Mouse (Mus musculus): ENCODE data around the gene Epb41l3. TPM values are rescaled to one million over a fixed set of nuclear protein-coding genes. Genes with fewer than 3 reads are reported as not detected.

The Epb41l3 gene
- polyA plus RNA-seq, 1 experiment from 2014 or later: 8.5 TPM

- H3K9me3 ChIP-seq (replicated peaks; ENCODE audit: control insufficient read depth, low read length): no peaks in the 10 kb centered on the region
- H3K27ac ChIP-seq (ENCODE audit: low read length): no peak overlapping the region
- H3K9ac ChIP-seq (ENCODE audit: low read depth, low read length): no peak overlapping the region
- H3K36me3 ChIP-seq (ENCODE audit: control insufficient read depth, insufficient read depth): no peaks in the 10 kb centered on the region
- ATAC-seq (ENCODE audit: low read depth): no peak
- H3K27me3 ChIP-seq (ENCODE audit: control insufficient read depth, insufficient read depth, low read depth, low read length): no peaks in the 10 kb centered on the region
- H3K4me3 ChIP-seq (ENCODE audit: low read depth, low read length): no peak overlapping the region
- no peak overlapping the region for H3K4me2 ChIP-seq (ENCODE audit: low read depth, low read length)
- WGBS (ENCODE audit: insufficient replicate concordance): 51% methylated on average over 3 of the region's 3 CpGs
- no peaks in the 10 kb centered on the region for H3K4me1 ChIP-seq (ENCODE audit: control insufficient read depth, low read depth, low read length)
Measured at GRCm38 (mm10) chr17:69194599-69194998, 119.1 kb downstream of the Epb41l3 start.

GRCm38 (mm10) chr17:69195758-69196157 lies 120.3 kb downstream of the Epb41l3 start:
- Histone ChIP-seq H3K36me3 (ENCODE audit: control insufficient read depth, insufficient read depth) (no peaks in the 10 kb centered on the region), H3K4me2 (ENCODE audit: low read depth, low read length) (no peak overlapping the region), H3K27me3 (ENCODE audit: control insufficient read depth, insufficient read depth, low read depth, low read length) (no peaks in the 10 kb centered on the region), H3K4me3 (ENCODE audit: low read depth, low read length) (no peak overlapping the region), H3K4me1 (ENCODE audit: control insufficient read depth, low read depth, low read length) (no peaks in the 10 kb centered on the region), H3K27ac (ENCODE audit: low read length) (no peak overlapping the region), H3K9me3 (replicated peaks; ENCODE audit: control insufficient read depth, low read length) (no peaks in the 10 kb centered on the region), H3K9ac (ENCODE audit: low read depth, low read length) (no peak overlapping the region)
- ATAC-seq (ENCODE audit: low read depth): no peak
- 76% methylated on average over 6 of the region's 6 CpGs for WGBS (ENCODE audit: insufficient replicate concordance)

- no peak overlapping the region for H3K4me2 ChIP-seq (ENCODE audit: low read depth, low read length)
- H3K36me3 ChIP-seq (ENCODE audit: control insufficient read depth, insufficient read depth): no peaks in the 10 kb centered on the region
- no peak for ATAC-seq (ENCODE audit: low read depth)
- WGBS (ENCODE audit: insufficient replicate concordance): 74% methylated on average over 10 of the region's 10 CpGs
- no peaks in the 10 kb centered on the region for H3K9me3 ChIP-seq (replicated peaks; ENCODE audit: control insufficient read depth, low read length)
- no peaks in the 10 kb centered on the region for H3K27me3 ChIP-seq (ENCODE audit: control insufficient read depth, insufficient read depth, low read depth, low read length)
- H3K27ac ChIP-seq (ENCODE audit: low read length): no peak overlapping the region
- H3K4me1 ChIP-seq (ENCODE audit: control insufficient read depth, low read depth, low read length): no peaks in the 10 kb centered on the region
- no peak overlapping the region for H3K4me3 ChIP-seq (ENCODE audit: low read depth, low read length)
- no peak overlapping the region for H3K9ac ChIP-seq (ENCODE audit: low read depth, low read length)
Measured at GRCm38 (mm10) chr17:69196656-69197055, 121.2 kb downstream of the Epb41l3 start.

DNA sequence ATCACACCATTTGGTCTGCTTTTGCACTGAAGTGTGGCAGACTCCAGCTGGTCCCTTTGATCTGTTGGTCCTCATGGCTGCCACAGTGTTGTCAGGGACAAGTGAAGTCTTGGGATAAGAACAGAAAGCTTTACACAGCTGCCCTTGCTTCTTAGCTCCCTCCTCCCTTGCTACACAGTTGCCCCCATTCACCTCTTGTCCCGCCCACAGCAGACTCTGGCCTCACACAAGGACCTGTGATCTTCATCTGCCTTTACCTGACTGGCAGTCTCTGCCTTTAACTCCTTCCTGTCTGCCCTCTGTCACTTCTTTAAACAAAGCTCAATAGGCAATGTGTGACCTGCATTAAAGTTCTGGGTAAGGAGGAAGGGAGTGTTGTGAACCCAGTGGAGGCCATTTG lies 123.3 kb downstream of the Epb41l3 start:
- H3K9ac ChIP-seq (ENCODE audit: low read depth, low read length): no peak overlapping the region
- no peak overlapping the region for H3K4me3 ChIP-seq (ENCODE audit: low read depth, low read length)
- WGBS (ENCODE audit: insufficient replicate concordance): 33% methylated on average over 1 of the region's 1 CpGs
- H3K36me3 ChIP-seq (ENCODE audit: control insufficient read depth, insufficient read depth): no peaks in the 10 kb centered on the region
- H3K27ac ChIP-seq (ENCODE audit: low read length): no peak overlapping the region
- H3K9me3 ChIP-seq (replicated peaks; ENCODE audit: control insufficient read depth, low read length): no peaks in the 10 kb centered on the region
- ATAC-seq (ENCODE audit: low read depth): no peak
- H3K4me2 ChIP-seq (ENCODE audit: low read depth, low read length): no peak overlapping the region
- no peaks in the 10 kb centered on the region for H3K27me3 ChIP-seq (ENCODE audit: control insufficient read depth, insufficient read depth, low read depth, low read length)
- no peaks in the 10 kb centered on the region for H3K4me1 ChIP-seq (ENCODE audit: control insufficient read depth, low read depth, low read length)

GRCm38 (mm10) chr17:69199827-69200226 lies 124.3 kb downstream of the Epb41l3 start:
- H3K4me3 ChIP-seq (ENCODE audit: low read depth, low read length): no peak overlapping the region
- no peak overlapping the region for H3K27ac ChIP-seq (ENCODE audit: low read length)
- no peaks in the 10 kb centered on the region for H3K9me3 ChIP-seq (replicated peaks; ENCODE audit: control insufficient read depth, low read length)
- H3K4me2 ChIP-seq (ENCODE audit: low read depth, low read length): no peak overlapping the region
- no peak for ATAC-seq (ENCODE audit: low read depth)
- H3K27me3 ChIP-seq (ENCODE audit: control insufficient read depth, insufficient read depth, low read depth, low read length): no peaks in the 10 kb centered on the region
- H3K4me1 ChIP-seq (ENCODE audit: control insufficient read depth, low read depth, low read length): no peaks in the 10 kb centered on the region
- WGBS (ENCODE audit: insufficient replicate concordance): 67% methylated on average over 6 of the region's 6 CpGs
- no peaks in the 10 kb centered on the region for H3K36me3 ChIP-seq (ENCODE audit: control insufficient read depth, insufficient read depth)
- no peak overlapping the region for H3K9ac ChIP-seq (ENCODE audit: low read depth, low read length)

- 68% methylated on average over 8 of the region's 8 CpGs for WGBS (ENCODE audit: insufficient replicate concordance)
- Histone ChIP-seq H3K36me3 (ENCODE audit: control insufficient read depth, insufficient read depth) (no peaks in the 10 kb centered on the region), H3K27ac (ENCODE audit: low read length) (no peak overlapping the region), H3K9me3 (replicated peaks; ENCODE audit: control insufficient read depth, low read length) (no peaks in the 10 kb centered on the region), H3K4me2 (ENCODE audit: low read depth, low read length) (no peak overlapping the region), H3K4me3 (ENCODE audit: low read depth, low read length) (no peak overlapping the region), H3K27me3 (ENCODE audit: control insufficient read depth, insufficient read depth, low read depth, low read length) (no peaks in the 10 kb centered on the region), H3K9ac (ENCODE audit: low read depth, low read length) (no peak overlapping the region), H3K4me1 (ENCODE audit: control insufficient read depth, low read depth, low read length) (no peaks in the 10 kb centered on the region)
- ATAC-seq (ENCODE audit: low read depth): no peak
Measured at GRCm38 (mm10) chr17:69200936-69201335, 125.5 kb downstream of the Epb41l3 start.

DNA sequence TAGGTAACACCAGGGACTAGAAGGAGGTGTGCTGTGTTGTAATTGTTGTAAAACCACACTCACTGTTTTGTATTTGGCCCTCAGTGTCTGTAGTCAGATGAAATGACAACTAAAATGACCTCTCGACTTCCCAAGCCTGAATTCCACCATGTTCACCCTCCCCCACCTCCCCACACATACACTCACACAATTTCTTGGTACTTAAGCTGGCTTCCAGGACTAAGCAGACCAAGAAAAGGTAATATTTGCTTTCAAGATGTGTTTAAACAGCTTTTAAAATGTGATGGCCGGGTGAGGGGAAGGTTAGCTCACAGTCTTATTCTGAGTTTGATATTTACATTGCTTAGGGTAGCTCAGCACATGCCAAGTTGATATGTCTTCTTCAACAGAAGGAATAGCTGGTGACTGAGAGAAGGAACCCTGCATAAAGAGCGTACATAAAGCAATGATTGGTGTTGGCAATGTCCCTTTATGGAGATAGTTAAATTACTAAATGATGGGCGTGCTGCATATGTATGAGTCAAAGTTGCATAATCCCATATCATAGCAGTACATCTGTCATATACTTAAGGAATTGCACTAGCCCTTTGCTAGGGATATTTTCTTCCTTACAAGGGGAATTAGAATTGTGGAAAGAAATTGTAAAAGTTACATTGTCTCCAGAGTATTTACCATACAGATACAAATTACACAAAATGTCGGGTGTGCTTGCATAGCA lies 130.0 kb downstream of the Epb41l3 start:
- Histone ChIP-seq H3K4me1 (ENCODE audit: control insufficient read depth, low read depth, low read length) (no peaks in the 10 kb centered on the region), H3K27ac (ENCODE audit: low read length) (no peak overlapping the region), H3K4me2 (ENCODE audit: low read depth, low read length) (no peak overlapping the region), H3K9ac (ENCODE audit: low read depth, low read length) (no peak overlapping the region), H3K27me3 (ENCODE audit: control insufficient read depth, insufficient read depth, low read depth, low read length) (no peaks in the 10 kb centered on the region), H3K4me3 (ENCODE audit: low read depth, low read length) (no peak overlapping the region), H3K9me3 (replicated peaks; ENCODE audit: control insufficient read depth, low read length) (no peaks in the 10 kb centered on the region), H3K36me3 (ENCODE audit: control insufficient read depth, insufficient read depth) (no peaks in the 10 kb centered on the region)
- ATAC-seq (ENCODE audit: low read depth): no peak
- 63% methylated on average over 5 of the region's 5 CpGs for WGBS (ENCODE audit: insufficient replicate concordance)

GRCm38 (mm10) chr17:69207562-69208312 lies 132.3 kb downstream of the Epb41l3 start:
- Histone ChIP-seq H3K36me3 (ENCODE audit: control insufficient read depth, insufficient read depth) (no peaks in the 10 kb centered on the region), H3K27me3 (ENCODE audit: control insufficient read depth, insufficient read depth, low read depth, low read length) (no peaks in the 10 kb centered on the region), H3K9me3 (replicated peaks; ENCODE audit: control insufficient read depth, low read length) (no peaks in the 10 kb centered on the region), H3K4me1 (ENCODE audit: control insufficient read depth, low read depth, low read length) (no peaks in the 10 kb centered on the region), H3K27ac (ENCODE audit: low read length) (no peak overlapping the region), H3K4me2 (ENCODE audit: low read depth, low read length) (no peak overlapping the region), H3K4me3 (ENCODE audit: low read depth, low read length) (no peak overlapping the region), H3K9ac (ENCODE audit: low read depth, low read length) (no peak overlapping the region)
- WGBS (ENCODE audit: insufficient replicate concordance): 66% methylated on average over 15 of the region's 15 CpGs
- no peak for ATAC-seq (ENCODE audit: low read depth)

DNA sequence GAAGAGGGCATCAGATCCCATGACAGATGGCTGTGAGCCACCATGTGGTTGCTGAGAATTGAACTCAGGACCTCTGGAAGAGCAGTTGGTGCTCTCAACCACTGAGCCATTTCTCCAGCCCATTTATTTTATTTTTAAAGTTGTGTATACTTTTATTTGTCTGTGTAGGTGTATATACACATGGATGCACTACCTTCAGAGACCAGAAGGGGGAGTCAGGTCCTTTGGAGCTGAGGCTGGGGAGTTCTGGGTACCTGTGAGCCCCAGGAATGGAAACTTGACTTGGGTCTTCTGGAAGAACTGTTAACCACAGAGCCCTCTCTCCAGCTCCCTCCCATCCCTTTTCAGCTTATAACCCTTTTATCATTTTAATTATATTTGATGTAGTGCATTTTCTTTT lies 135.6 kb downstream of the Epb41l3 start:
- no peaks in the 10 kb centered on the region for H3K36me3 ChIP-seq (ENCODE audit: control insufficient read depth, insufficient read depth)
- no peak overlapping the region for H3K9ac ChIP-seq (ENCODE audit: low read depth, low read length)
- no peaks in the 10 kb centered on the region for H3K27me3 ChIP-seq (ENCODE audit: control insufficient read depth, insufficient read depth, low read depth, low read length)
- H3K27ac ChIP-seq (ENCODE audit: low read length): no peak overlapping the region
- no peak for ATAC-seq (ENCODE audit: low read depth)
- H3K4me2 ChIP-seq (ENCODE audit: low read depth, low read length): no peak overlapping the region
- no peaks in the 10 kb centered on the region for H3K4me1 ChIP-seq (ENCODE audit: control insufficient read depth, low read depth, low read length)
- no peaks in the 10 kb centered on the region for H3K9me3 ChIP-seq (replicated peaks; ENCODE audit: control insufficient read depth, low read length)
- H3K4me3 ChIP-seq (ENCODE audit: low read depth, low read length): no peak overlapping the region
